Mouse (Mus musculus) cerebellum, adult 9-11 months (tissue): Measurements from ENCODE around the gene Svop.

Source experiments
- DNase-seq: peaks from one replicate; pipeline ENCODE4 v3.0.0; 2022

The Svop gene

DNA sequence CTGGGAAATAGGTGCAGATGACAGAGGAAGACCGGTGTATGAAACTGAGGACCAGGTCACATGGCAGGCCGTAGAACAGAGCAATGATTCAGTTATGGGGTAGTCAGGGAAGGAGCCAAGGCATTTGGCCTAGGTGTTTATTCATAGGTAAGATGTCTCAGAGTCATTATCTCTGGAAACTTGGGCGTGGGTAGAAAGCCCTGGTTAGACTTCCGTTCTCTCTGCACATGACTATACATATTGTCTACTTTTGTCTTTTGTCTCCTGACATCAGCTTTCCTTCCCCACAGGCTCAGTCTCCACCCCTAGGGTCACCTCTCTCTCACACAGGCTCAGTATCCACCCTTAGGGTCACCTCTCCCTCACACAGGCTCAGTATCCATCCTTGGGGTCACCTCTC is 47.6 kb downstream of the Svop start:
- no peak for DNase-seq

DNA sequence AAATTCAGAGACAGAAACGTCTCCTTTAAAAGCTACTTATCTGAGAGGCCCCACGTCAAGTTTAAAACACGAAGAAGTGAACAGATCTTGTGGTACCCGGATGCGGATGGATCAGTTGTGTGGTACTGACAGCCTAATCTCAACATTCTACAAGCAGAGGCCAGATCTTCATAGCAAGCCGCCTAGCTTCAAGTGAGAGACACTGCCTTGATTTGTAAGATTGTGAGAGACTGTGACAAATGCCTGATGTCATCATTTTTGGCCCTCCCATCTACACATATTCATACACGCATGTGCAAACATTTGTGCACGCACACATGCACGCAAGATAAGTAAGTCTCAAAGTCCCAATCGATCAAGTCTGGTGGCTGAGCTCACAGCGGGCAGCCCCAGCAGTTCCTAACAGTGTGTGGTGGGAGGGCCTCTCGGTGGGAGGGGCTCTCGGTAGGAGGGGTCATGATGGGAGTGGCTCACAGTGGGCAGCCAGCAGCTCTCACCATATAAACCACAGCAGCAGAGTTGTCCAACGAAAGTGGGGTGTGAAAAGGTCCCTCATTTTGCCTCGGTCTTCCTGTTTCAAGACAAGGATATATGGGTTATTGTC is 49.9 kb downstream of the Svop start:
- no peak for DNase-seq

DNA sequence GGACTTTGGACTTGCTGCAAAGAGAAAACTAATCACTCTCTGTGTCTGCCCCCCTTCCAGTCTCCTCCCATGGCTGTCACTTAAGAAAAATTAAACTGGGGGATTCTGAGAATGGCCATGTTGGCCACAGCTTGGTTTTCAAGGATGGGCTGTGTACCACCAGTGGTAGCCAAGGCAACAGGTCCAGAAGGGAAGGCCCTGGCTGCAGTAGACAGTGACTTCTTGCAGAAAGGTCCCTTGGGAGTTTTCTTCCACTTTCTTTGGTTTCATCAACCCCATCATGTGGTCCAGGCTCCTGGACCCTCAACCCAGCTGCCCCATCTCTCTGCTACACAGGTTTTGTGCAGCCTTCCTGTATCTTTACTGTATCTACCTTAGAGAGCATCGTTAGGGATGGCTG is 50.5 kb downstream of the Svop start:
- DNase-seq: no peak

GRCm38 (mm10) chr5:114040508-114040907 is 50.9 kb downstream of the Svop start:
- no peak for DNase-seq

- DNase-seq: peak; percentile 50
Measured at GRCm38 (mm10) chr5:114035111-114035510, 56.3 kb downstream of the Svop start.

DNA sequence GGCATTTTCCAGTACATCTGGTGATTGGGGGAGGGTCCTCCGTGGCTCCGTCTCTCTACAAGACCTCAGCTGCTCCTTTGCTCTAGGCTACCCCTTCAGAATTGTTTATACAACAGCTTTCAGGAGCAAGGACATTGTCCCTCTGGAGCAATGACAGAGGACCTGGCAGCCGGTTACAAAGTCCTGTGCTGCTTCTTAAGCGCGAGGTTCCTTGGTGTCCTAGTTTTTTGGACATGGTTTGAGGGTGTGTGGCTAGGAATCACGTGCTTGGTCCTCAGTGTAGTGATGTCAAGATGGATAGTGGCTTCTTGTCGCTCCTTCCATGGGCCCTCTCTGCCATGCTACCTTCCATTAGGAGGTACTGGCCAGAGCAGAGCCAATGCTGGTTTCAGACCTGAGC is 57.0 kb downstream of the Svop start:
- DNase-seq: no peak

GRCm38 (mm10) chr5:114032161-114032763 is 59.1 kb downstream of the Svop start:
- DNase-seq: no peak

- DNase-seq: no peak
Measured at GRCm38 (mm10) chr5:114030652-114031051, 60.7 kb downstream of the Svop start.

DNA sequence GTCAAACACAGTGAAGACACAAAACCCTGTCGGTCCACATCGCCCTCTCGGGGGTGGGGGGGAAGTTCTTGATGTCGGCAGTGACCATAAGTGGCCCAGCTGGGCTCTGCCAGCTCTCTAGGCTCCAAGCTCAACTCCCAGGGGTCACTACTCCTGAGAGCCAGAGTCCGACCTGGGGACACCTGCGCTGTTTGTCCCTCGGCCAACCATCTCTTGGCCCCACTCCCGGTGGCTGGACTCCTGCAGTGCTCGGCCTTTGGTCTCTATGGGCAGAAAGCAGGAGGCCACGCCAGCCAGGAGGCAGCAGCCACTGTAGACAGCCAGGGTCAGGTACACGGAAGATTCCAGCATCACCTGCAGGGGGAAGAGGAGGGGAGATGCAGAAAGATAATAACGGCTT is 63.3 kb downstream of the Svop start:
- DNase-seq: peak; percentile 79

GRCm38 (mm10) chr5:114027217-114027944 is 64.0 kb downstream of the Svop start:
- DNase-seq: no peak

DNA sequence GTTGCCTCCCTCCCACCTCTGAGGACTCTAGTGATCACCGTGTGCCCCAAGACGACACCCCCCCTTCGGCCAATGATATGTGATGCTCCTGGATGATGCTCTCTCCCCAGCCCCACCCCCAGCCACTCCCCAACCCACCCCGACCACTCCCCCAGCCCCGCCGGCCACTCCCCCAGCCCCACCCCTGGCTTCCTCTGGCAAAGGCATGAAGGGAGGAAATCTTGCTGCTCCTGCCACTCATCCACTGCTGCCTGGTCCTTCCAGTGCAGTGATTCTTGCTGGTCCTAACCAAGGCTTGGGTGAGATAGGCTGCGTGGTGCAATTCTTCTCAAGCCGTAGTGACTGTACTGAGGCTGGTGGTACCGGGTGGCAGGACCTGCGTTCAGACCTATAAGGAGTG is 66.5 kb downstream of the Svop start:
- DNase-seq: no peak

DNA sequence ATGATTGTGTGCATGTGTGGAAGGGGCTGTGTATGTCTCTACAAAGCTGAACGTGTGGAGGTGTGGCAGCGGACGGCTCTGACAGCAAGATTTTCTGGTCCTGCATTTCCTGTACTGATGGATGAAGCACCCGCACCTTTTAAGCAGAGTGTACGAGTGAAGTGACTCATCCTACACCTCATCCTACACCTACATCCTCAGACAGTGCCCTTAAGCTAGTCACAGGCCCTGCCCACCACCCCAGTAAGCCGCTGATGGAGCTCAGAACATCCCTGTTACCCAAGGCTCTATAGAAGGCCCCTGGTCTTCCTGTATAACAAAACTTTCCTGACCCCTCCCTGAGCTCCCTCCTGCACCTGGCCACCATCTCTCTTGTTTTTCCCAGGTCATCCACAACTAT is 67.0 kb downstream of the Svop start:
- no peak for DNase-seq

GRCm38 (mm10) chr5:114015121-114015520 is 76.2 kb downstream of the Svop start:
- DNase-seq: no peak

DNA sequence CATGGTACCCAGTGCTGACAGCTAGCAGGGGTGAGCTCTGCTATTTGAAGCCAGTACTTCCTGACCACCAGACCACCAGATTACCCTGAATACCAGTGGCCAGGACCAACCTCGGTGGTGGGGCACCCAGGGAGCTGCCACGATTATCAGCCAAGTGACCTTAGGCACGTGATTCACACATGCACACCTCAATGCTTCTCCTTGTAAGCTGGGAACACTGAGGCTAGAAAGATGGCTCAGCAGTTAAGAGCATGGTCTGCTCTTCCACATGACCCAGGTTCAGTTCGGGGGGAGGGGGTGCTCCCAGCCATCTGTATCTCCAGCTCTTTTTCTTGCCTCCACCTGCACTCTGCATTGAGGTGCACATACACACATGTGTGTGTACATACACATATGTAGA is 82.3 kb downstream of the Svop start:
- no peak for DNase-seq

DNA sequence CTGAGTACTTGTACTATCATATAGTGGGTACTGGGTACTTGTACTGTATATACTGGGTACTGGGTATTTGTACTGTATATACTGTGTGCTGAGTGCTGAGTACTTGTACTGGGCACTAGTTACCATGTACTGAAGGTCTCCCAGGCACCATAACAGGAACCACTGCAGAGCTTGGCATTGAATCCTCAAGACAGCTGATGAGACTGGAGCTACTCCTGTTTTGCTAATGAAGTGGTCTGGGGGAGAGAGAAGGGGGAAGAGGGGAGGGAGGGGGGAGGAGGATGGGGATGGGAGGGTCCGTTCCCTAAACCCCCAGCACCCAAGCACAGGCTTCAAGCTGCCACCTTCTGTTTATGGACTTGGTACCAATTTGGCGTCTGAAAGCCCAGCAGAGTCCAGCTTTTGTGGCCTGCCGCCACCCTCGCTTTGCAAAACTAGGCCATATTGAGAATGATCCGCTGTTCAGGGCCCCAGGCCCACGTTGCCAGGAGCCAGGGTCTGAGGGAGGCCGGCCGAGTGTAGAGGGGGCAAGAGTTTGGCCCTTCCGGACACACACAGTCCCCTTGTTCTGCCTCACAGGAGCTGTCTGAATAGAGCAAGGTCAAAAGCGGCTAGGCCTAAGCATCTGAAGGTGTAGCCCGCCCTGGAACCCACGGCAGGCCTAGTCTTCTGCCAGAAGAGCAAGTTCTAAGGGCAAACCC is 83.5 kb downstream of the Svop start:
- peak; percentile 50 for DNase-seq

- no peak for DNase-seq
Measured at GRCm38 (mm10) chr5:114006974-114007373, 84.4 kb downstream of the Svop start.

- DNase-seq: no peak
Measured at GRCm38 (mm10) chr5:114005100-114005499, 86.3 kb downstream of the Svop start.

DNA sequence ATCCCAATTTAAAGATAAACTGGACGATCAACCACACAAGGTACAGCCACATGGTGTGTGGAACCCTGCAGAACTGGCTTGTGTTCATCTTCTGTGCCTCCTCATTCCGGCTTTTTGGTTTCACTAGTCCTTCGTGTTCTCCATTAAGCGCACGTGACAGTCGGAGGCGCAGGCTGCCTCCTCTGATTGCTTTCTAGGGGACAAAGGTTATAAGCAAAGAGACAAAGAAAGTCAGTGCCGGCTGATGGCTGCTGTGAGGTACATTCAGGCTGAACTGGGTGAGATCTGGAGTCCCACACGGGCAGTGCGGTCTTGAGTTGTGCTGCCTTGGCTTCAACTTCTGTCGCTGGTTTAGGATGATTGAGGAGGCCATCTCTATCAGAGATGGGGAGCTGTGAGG is 86.8 kb downstream of the Svop start:
- no peak for DNase-seq

- no peak for DNase-seq
Measured at GRCm38 (mm10) chr5:114003542-114003941, 87.8 kb downstream of the Svop start, which contains the start of gene Dao. Gene Dao, plus strand, starts transcription at chr5:114003703.

DNA sequence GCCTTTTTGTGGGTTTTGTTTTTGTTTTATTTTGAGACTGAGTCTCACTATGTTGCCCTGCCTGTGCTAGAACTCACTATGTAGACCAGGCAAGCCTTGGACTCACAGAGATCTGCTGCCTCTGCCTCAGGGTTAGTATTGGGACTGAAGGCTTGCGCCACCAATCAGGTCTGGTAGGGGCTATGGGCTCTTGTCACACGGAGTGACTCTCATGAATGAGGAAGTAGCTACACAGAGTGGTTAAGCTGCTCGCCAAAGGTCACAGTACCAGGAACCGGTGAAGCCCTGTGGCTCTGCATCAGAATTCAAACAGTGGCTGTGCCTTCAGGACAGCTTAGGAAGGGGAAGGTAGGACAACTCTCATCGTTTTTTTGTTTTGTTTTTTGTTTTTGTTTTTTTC is 92.0 kb downstream of the Svop start:
- no peak for DNase-seq

DNA sequence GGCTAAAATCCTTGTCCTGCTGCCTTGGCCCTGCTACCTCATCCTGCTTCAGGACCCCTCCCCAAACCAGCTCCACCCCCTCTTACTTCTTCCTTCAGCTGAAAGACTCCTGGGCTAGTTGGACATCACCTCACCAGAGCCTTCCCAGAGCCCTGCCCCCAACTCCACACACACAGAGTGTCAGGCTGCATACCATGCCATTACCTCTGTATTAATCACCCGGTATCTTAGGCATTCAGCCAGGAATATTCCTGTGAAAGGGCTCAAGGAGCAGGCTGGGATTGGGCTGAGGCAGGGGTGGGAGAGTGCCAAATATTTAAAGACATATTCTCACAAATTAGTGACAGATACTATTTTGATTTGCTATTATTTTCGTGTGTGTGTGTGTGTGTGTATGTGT is 94.9 kb downstream of the Svop start:
- no peak for DNase-seq

DNA sequence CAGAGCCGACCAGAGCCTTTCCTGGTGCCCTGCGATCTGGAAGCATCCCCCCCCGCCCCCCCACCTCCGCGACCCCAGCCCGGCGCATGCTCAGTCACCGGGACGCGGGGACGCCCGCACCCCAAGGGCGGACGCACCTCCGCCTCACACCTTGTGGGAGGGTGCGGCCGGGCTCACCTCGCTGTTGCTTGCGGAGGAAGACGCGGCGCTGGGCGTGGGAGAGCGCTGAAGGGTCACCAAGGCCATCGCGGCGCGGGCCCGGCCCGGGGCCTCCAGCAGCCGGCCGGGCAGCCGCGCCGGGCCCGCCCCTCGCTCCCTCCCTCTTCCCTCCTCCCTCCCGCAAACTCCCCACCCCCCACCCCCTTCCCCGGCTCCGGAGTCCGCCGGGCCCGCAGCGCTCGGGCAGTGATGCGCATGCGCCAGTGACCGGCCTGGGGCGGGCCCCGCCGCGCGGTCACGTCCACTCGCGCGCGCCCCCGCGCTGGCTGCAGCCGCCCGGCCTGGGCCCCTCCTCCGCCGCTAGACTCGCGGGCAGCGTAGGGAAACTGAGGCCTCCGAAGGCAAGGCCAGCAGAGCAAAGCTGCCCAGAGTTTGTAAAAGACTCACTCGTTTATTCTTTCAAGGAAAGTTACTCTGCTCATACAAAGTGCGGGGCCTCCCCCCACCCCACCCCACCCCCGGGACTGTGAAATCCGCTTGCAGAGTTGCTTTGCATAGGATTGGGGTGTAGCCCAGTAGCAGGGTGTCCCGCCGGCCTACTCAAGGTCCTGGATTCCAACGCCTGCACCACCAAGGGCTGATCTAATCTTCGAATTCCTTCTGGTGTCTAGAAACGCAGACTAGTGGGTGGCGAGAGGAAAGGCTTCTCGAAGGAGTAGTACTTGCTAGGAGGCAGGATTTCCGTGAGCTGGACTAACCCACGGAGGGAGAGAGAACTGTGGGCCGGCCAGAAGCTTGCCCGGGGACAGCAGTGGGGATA is 97.6 kb downstream of the Svop start, which contains the start of gene Ssh1:
Gene Ssh1, minus strand, starts transcription at position 408 of the 979 bp plus-strand sequence.
- peak; percentile 89 for DNase-seq
